Mouse (Mus musculus) telencephalon, adult 2 months (tissue): Measurements from ENCODE around the gene Inpp5a.

Source experiments
- DNase-seq: peaks from one replicate; pipeline ENCODE4 v3.0.0-alpha.2; 2011; ENCODE audit warnings: low read depth, low spot score

Inpp5a gene

DNA sequence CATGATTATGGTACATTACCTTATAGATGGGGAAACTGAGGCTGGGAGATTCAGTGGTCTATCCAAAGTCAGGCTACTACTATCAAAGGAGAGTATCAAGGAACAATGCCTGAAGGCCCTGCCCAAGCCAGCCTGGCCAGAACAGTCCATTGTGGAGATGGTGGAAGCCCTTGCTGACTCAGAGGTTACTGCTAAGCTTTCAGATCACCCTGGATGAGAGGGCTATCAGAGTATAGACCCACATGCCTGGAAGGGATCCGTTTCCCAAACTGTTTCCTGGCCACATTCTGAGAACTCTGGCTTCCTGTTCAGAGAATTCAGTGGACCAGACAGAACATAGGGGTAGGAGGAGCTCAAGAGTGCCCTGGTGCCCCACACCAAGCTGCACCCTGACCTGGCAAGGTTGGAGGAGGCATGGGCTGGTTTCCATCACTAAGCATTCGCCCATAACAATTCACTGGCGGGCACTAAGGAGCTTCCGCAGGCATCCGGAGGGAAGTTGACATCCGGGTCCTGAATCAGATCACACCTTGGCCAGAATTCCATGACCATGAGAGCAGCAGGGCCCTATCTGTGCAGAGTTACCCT is 19.3 kb upstream of the Inpp5a start:
- no peak for DNase-seq

DNA sequence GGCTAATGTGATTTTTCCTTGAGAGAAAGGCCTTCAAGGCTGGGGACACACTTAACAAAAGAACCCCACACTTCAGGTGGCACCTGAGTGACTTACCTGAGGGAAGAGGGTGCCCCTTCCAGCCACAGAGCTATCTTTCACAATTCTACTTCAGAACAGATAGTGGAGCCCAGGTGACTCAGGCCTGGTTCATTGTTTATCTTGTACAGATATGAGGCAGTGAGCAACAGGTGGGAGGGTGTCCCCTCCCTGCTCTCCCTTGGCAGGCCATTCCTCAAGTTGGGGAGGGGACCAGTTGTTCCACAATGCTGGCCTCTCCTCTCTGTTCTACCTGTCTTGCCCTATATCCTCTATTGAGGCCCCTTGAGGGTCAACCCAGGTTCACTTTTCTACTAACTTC is 17.5 kb upstream of the Inpp5a start:
- DNase-seq, result no peak

DNA sequence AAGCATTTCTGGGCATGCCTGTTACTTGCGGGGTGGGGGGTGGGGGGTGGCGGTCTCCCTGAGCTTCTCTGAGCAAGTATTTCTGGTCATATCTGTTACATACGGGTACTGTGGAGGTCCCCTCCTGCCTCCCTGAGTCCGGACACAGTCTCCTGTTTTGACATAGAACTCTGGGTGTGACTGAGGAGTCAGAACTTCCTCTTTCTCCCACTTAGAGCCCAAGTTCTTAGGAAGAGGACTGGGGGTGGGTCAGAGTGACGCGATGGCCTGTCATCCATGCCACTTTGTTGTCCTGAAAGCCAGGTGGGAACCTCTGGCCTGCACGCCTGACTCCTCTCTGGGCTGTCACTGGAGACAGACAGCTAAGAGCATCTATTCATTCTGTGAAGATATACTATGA is 11.5 kb upstream of the Inpp5a start:
- DNase-seq, result no peak

DNA sequence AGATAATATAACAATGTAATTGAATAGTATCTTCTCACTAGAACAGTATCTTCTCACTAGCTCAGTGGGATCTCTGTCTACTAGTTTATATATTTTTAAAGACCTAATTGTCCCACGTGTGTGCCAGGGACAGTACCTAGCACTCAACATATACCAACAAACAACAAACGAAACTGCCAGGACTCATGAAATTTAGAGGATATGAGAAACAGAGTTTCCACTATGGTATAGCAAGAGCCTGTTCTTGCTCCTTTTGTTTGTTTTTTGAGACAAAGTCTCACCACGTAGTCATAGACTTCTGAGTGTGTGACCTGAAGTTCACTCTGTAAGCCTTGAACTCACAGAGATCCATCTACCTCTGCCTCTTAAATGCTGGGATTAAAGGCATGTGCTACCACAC is 10.6 kb upstream of the Inpp5a start:
- no peak for DNase-seq

GRCm38 (mm10) chr7:139379745-139380144 is 9.2 kb upstream of the Inpp5a start:
- no peak for DNase-seq

GRCm38 (mm10) chr7:139380225-139380624 is 8.7 kb upstream of the Inpp5a start:
- DNase-seq, result no peak

GRCm38 (mm10) chr7:139381877-139382276 is 7.0 kb upstream of the Inpp5a start:
- DNase-seq, result no peak

DNA sequence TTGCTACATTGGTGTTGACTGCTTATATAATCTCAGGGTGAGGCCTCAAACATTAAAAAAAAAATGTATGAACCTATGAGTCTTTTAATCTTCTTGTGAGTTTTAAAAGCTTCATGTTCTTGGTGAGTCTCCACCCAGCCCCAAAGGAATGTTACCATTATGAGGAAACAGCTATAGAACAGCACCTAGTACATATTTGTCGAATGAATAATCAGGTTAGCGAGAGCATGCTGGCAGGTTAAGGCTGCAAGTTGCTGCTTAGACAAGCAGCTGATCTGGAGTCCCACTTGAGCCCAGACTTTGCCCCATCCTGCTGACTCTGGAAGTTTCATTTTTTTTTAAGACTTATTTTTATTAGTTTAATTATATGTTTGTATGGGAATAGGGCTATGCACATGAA is 6.1 kb upstream of the Inpp5a start:
- no peak for DNase-seq

DNA sequence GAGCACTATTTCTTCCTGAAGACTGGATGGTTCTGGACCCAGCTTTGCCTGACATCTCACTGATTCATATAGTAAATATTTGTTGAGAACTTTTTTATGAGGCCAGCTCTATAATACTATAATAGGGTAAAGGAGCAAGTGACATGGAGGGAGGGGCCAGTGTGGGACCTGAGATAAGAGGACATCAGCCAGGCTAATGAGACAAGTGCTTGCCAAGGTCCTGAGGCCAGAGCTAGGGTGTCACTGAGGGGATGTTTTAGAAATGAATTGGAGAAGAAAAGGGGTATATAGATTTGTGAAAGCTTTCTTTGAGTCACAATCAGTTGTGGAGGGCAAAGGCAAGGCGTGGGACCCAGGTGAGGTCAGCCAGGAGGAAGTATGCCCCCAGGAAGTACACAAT is 4.4 kb upstream of the Inpp5a start:
- DNase-seq, result no peak

DNA sequence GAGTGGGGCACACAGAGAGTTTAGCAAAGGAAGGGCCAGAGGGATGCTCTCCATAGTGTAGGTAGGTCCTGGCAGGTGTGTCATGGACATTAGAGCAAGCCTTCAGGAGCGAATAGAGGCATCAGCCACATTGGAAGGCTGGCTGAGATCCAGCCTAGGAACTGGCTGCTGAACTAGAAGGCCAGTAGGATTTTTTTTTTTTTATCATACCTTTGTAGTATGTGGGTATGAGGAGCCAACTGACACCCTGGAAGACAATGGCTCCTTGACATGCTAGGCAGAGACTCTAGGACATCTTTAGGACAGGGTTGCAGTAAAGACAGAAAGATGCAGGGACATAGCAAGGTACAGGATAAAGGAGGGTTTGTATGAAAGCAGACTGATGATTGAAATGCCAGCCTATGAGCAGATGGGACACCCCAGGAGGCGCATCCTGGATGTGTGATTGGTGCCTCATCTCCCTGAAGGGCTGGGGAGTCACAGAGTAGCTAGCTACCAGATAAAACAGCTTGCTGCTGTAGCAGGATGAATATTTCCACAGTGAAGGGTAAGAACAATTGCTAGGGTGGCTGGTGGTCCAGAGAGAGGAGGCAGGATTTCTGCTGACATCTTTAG is 3.9 kb upstream of the Inpp5a start:
- DNase-seq, result no peak

GRCm38 (mm10) chr7:139386933-139387690 is 1.8 kb upstream of the Inpp5a start:
- no peak for DNase-seq

- DNase-seq, result no peak
Measured at GRCm38 (mm10) chr7:139387921-139388669, 814 bp upstream of the Inpp5a start.

GRCm38 (mm10) chr7:139389213-139389761 is 378 bp downstream of the Inpp5a start:
- DNase-seq, result no peak

GRCm38 (mm10) chr7:139390380-139390779 is 1.5 kb downstream of the Inpp5a start:
- no peak for DNase-seq

DNA sequence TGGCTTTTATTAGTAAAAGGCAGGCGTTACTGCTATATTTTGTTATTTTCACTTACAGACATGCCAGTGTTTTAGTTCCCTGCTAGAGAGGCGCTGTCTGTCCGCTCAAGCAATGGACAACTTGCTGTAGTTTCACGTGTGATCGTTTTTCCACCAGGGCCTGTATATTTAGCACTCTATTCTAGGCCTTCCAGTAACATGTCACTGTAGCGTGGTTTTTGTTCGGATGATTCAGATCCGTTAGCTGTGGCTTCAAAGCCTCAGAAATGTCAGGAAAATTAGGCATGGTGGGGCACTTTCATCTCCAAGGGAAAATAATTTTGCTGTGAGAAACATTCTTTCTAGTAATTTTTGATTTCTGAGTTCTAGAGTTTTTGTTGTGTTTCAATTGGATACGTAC is 2.0 kb downstream of the Inpp5a start:
- no peak for DNase-seq

- DNase-seq, result no peak
Measured at GRCm38 (mm10) chr7:139391691-139392090, 2.8 kb downstream of the Inpp5a start.

GRCm38 (mm10) chr7:139392106-139392505 is 3.2 kb downstream of the Inpp5a start:
- no peak for DNase-seq

DNA sequence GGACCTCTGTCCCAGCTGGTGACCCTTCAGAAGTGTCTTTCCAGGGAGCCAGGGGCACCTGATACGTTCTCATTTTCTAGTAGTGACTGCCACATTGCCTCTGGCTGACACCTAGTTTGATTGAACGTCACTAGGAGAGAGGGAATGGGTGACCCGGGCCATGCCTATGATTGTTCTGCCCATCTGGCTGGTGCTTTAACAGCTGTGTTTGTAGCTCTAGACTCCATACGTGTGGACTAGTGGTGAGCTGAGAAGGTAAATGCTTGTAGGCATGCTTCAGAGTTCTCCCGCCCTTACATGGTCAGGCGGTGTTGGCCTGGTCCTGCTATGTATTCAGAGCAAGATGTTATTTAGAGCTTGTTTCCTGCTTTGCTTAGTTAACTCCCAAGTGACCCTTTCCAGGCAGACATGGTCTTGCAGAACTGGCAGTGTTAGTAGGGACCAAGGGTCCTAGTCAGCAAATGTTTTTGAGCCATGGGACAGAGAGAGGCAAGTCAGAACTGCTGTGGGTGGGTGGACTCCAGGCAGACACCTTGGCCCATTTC is 3.9 kb downstream of the Inpp5a start:
- DNase-seq, result no peak

GRCm38 (mm10) chr7:139397521-139397920 is 8.6 kb downstream of the Inpp5a start:
- DNase-seq, result no peak

- no peak for DNase-seq
Measured at GRCm38 (mm10) chr7:139398111-139398510, 9.2 kb downstream of the Inpp5a start.

DNA sequence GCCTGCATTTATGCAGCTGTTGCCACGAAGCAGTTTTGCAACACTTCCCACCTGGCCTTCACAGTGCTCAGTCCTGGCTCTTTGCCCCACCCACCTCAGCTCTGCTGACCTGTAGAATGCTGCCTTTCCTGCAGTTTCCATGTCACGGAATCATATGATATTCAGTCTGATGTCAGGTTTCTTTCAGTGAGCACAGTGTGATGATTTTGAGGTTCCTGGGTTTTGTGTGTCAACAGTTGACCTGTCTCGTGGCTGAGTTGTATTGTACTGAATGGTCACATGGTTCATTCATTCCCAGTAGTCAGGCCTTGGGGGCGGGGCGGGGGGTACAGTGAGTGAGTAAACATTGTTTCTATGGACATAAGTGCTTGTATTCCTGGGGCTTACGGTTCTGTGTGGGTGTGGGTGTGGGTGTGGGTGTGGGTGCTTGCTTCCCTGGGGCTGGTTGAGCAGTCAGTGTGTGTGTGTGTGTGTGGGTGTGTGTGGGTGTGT is 9.7 kb downstream of the Inpp5a start:
- DNase-seq, result no peak

DNA sequence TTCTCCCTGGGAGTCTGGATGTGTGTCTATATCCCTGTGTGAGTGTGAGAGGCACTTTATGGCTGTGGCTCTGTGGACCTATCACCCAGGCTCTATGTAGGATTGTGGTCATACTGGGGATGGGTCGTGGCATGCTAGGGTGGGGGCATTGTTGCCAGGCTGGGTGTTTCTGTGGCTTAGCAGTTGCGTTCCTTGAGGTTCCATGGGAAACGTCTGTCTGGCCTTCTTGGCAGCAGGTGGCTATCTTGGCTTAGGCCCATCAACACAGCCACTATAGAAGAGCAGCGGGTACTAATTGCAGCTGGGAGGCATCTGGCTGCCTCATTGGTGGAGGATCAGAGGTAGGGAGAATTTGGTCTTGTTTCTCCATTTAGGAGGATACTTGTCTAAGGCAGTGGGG is 10.7 kb downstream of the Inpp5a start:
- DNase-seq, result no peak
